Mouse (Mus musculus) mammary gland, adult 2 months (tissue): ENCODE data around the gene Acadvl. TPM values are rescaled to one million over a fixed set of nuclear protein-coding genes. Genes with fewer than 3 reads are reported as not detected.

ENCODE experiments used
- polyA plus RNA-seq: library from polyadenylated mRNA; depleted of rRNA; stranded (reverse); fragments of >200 nt; gene quantifications from 2 replicates; pipeline ENCODE4 v1.2.3, GENCODE M21; 2012; ENCODE audit warnings: low replicate concordance; rRNA removed

Gene Acadvl
- polyA plus RNA-seq = 171 and 264 TPM in 2 replicates

GRCm38 (mm10) chr11:70014880-70015558, at the start of gene Acadvl:
Gene Acadvl (minus strand): TSS chr11:70015411.

GRCm38 (mm10) chr11:70053898-70054570, 38.8 kb upstream of the Acadvl start, which contains the start of gene Asgr1:
Gene Asgr1 (plus strand): TSS chr11:70054085.

GRCm38 (mm10) chr11:70016669-70017068, 1.5 kb upstream of the Acadvl start, which contains the start of gene Dlg4:
Gene Dlg4 (plus strand): TSS chr11:70016942.

GRCm38 (mm10) chr11:70000396-70000898, 14.8 kb downstream of the Acadvl start, which contains the start of gene Dvl2:
Gene Dvl2 (plus strand): TSS chr11:70000595.

GRCm38 (mm10) chr11:69995391-69995960, 19.7 kb downstream of the Acadvl start, which contains the start of gene Phf23:
Gene Phf23 (plus strand): TSS chr11:69995777.

GRCm38 (mm10) chr11:69990850-69991691, 24.1 kb downstream of the Acadvl start, which contains the start of gene Gabarap:
Gene Gabarap (plus strand): TSS chr11:69991143.

GRCm38 (mm10) chr11:69982225-69982624, 33.0 kb downstream of the Acadvl start, which contains the start of gene Elp5:
Gene Elp5 (minus strand): TSS chr11:69982517.

GRCm38 (mm10) chr11:69981141-69981762, 34.0 kb downstream of the Acadvl start, which contains the start of gene Ctdnep1:
Gene Ctdnep1 (plus strand): TSS chr11:69981156.

GRCm38 (mm10) chr11:69964650-69965270, 50.5 kb downstream of the Acadvl start, which contains the start of gene Cldn7:
Gene Cldn7 (plus strand): TSS chr11:69964779.

Other genes with a start within 250 kb of the Acadvl start
- gene Zbtb4, start 249.5 kb downstream of the Acadvl start, polyA plus RNA-seq = 47.2 and 88.9 TPM in 2 replicates
- gene Chrnb1, start 219.5 kb downstream of the Acadvl start, polyA plus RNA-seq = 14.0 and 38.5 TPM in 2 replicates
- 11.4 and 13.5 TPM in 2 replicates for gene Fgf11, start 213.6 kb downstream of the Acadvl start, polyA plus RNA-seq
- gene Tmem102, start 209.8 kb downstream of the Acadvl start, polyA plus RNA-seq = 4.5 and 10.8 TPM in 2 replicates
- gene Gm39566, start 200.1 kb downstream of the Acadvl start, polyA plus RNA-seq = not detected in 2 replicates
- not detected in 2 replicates for gene Spem2, start 196.9 kb downstream of the Acadvl start, polyA plus RNA-seq
- gene Spem1, start 193.2 kb downstream of the Acadvl start, polyA plus RNA-seq = 0.19 and 0.35 TPM in 2 replicates
- gene Nlgn2, start 177.6 kb downstream of the Acadvl start, polyA plus RNA-seq = 23.5 and 39.4 TPM in 2 replicates
- gene Tmem256, start 176.9 kb downstream of the Acadvl start, polyA plus RNA-seq = 180 and 280 TPM in 2 replicates
- 125 and 161 TPM in 2 replicates for gene Plscr3, start 169.0 kb downstream of the Acadvl start, polyA plus RNA-seq
- 11.8 and 14.1 TPM in 2 replicates for gene Tnk1, start 156.7 kb downstream of the Acadvl start, polyA plus RNA-seq
- gene Tmem95, start 137.4 kb downstream of the Acadvl start, polyA plus RNA-seq = not detected in 2 replicates
- gene Kctd11, start 134.0 kb downstream of the Acadvl start, polyA plus RNA-seq = 11.8 and 13.5 TPM in 2 replicates
- gene Acap1, start 119.9 kb downstream of the Acadvl start, polyA plus RNA-seq = 40.3 and 80.4 TPM in 2 replicates
- gene 2810408A11Rik, start 114.4 kb downstream of the Acadvl start, polyA plus RNA-seq = 0.80 and 1.1 TPM in 2 replicates
- gene Neurl4, start 114.3 kb downstream of the Acadvl start, polyA plus RNA-seq = 44.0 and 45.9 TPM in 2 replicates
- gene Gps2, start 101.5 kb downstream of the Acadvl start, polyA plus RNA-seq = 130 and 139 TPM in 2 replicates
- 301 and 469 TPM in 2 replicates for gene Eif5a, start 93.5 kb downstream of the Acadvl start, polyA plus RNA-seq
- 24.9 and 28.8 TPM in 2 replicates for gene Ybx2, start 79.6 kb downstream of the Acadvl start, polyA plus RNA-seq
- gene Slc2a4, start 67.2 kb downstream of the Acadvl start, polyA plus RNA-seq = 238 and 400 TPM in 2 replicates
- gene Cldn7, start 50.6 kb downstream of the Acadvl start, polyA plus RNA-seq = 18.2 and 18.6 TPM in 2 replicates
- gene Ctdnep1, start 34.3 kb downstream of the Acadvl start, polyA plus RNA-seq = 110 and 163 TPM in 2 replicates
- gene Elp5, start 32.9 kb downstream of the Acadvl start, polyA plus RNA-seq = 55.0 and 105 TPM in 2 replicates
- 358 and 921 TPM in 2 replicates for gene Gabarap, start 24.3 kb downstream of the Acadvl start, polyA plus RNA-seq
- 21.3 and 23.1 TPM in 2 replicates for gene Phf23, start 19.6 kb downstream of the Acadvl start, polyA plus RNA-seq
- 15.5 and 26.3 TPM in 2 replicates for gene Dvl2, start 14.8 kb downstream of the Acadvl start, polyA plus RNA-seq
- gene Dlg4, start 1.5 kb upstream of the Acadvl start, polyA plus RNA-seq = 22.3 and 22.8 TPM in 2 replicates
- 2.4 TPM in 1 of 2 replicates, not detected in the other for gene Asgr1, start 38.7 kb upstream of the Acadvl start, polyA plus RNA-seq
- gene Asgr2, start 77.2 kb upstream of the Acadvl start, polyA plus RNA-seq = 3.7 and 5.9 TPM in 2 replicates
- 23.2 and 54.4 TPM in 2 replicates for gene Mgl2, start 114.9 kb upstream of the Acadvl start, polyA plus RNA-seq
- 41.2 and 77.8 TPM in 2 replicates for gene Clec10a, start 140.8 kb upstream of the Acadvl start, polyA plus RNA-seq
- gene Slc16a11, start 197.3 kb upstream of the Acadvl start, polyA plus RNA-seq = 4.8 and 9.0 TPM in 2 replicates
- gene Slc16a13, start 205.7 kb upstream of the Acadvl start, polyA plus RNA-seq = 4.6 and 5.2 TPM in 2 replicates
- 11.9 TPM in 2 replicates for gene Bcl6b, start 214.4 kb upstream of the Acadvl start, polyA plus RNA-seq
- 64.0 and 79.8 TPM in 2 replicates for gene 0610010K14Rik, start 222.5 kb upstream of the Acadvl start, polyA plus RNA-seq
- gene Gm21988, start 224.4 kb upstream of the Acadvl start, polyA plus RNA-seq = 7.3 and 8.3 TPM in 2 replicates
- 228 and 250 TPM in 2 replicates for gene Rnasek, start 224.4 kb upstream of the Acadvl start, polyA plus RNA-seq
- gene Alox12, start 239.9 kb upstream of the Acadvl start, polyA plus RNA-seq = 2.9 and 5.0 TPM in 2 replicates